Mouse (Mus musculus): ENCODE results near the gene Olfr907.

GRCm38 (mm10) chr9:38486785-38487184 is 8.8 kb upstream of the Olfr907 start, which contains the start of gene Olfr906:
- no peak for TF ChIP-seq CTCF (IDR thresholded peaks at IDR 0.05; ENCODE audit: insufficient read depth, low read length)
- no peak for TF ChIP-seq POLR2A (IDR thresholded peaks at IDR 0.05; ENCODE audit: borderline replicate concordance, extremely low read depth, low read depth, low read length)
